Mouse (Mus musculus) limb, embryonic 12.5 days (tissue): ENCODE results near the gene Gnptg. TPM values are rescaled to one million over a fixed set of nuclear protein-coding genes. Genes with fewer than 3 reads are reported as not detected.

ENCODE experiments used
- ATAC-seq: fragments of 200-750 bp; cut with Nextera tagmentation; 2 replicates; pipeline ENCODE4 v1.8.0; 2017; ENCODE audit warnings: low read depth, moderate TSS enrichment; ENCODE audit not compliant: insufficient number of reproducible peaks, insufficient read depth, low FRiP score, low TSS enrichment
- H3K27ac ChIP-seq: fragments of 300-500 bp; sonication (generic); 2 replicates; pipeline ENCODE4 v1.5.1; 2016; ENCODE audit warnings: mild to moderate bottlenecking, moderate library complexity
- H3K27me3 ChIP-seq: fragments of 300-500 bp; sonication (generic); 2 replicates; pipeline ENCODE4 v1.6.1; 2016; ENCODE audit warnings: mild to moderate bottlenecking, moderate library complexity
- H3K36me3 ChIP-seq: fragments of 300-500 bp; sonication (generic); 2 replicates; pipeline ENCODE4 v1.6.1; 2016; ENCODE audit warnings: mild to moderate bottlenecking, moderate library complexity
- H3K4me1 ChIP-seq: fragments of 300-500 bp; sonication (generic); replicated peaks from 2 replicates; pipeline ENCODE4 v1.6.1; 2016
- H3K4me2 ChIP-seq: fragments of 300-500 bp; sonication (generic); 2 replicates; pipeline ENCODE4 v1.6.1; 2016; ENCODE audit warnings: mild to moderate bottlenecking, moderate library complexity
- H3K4me3 ChIP-seq: fragments of 300-500 bp; sonication (generic); replicated peaks from 2 replicates; pipeline ENCODE4 v1.5.1; 2016; ENCODE audit warnings: mild to moderate bottlenecking
- H3K9ac ChIP-seq: fragments of 300-500 bp; sonication (generic); replicated peaks from 2 replicates; pipeline ENCODE4 v1.6.1; 2016; ENCODE audit warnings: mild to moderate bottlenecking, moderate library complexity
- H3K9me3 ChIP-seq: fragments of 300-500 bp; sonication (generic); 2 replicates; pipeline ENCODE4 v1.6.1; 2016; ENCODE audit warnings: mild to moderate bottlenecking, moderate library complexity
- WGBS: fragments of 180-500 bp; shearing (Covaris S2); methylation state at CpG from one replicate; pipeline ENCODE4 v1.1.7; 2016; 5-methylcytosine and 5-hydroxymethylcytosine counted together
- polyA plus RNA-seq: library from polyadenylated mRNA; unstranded; fragments of >200 nt; fragmentation: Nextera tagmentation; extraction: Ambion mirVana; gene quantifications from 2 replicates; pipeline ENCODE4 v1.2.1, GENCODE M21; 2016

The Gnptg gene
- polyA plus RNA-seq, 1 experiment from 2014 or later = 30.4 TPM

DNA sequence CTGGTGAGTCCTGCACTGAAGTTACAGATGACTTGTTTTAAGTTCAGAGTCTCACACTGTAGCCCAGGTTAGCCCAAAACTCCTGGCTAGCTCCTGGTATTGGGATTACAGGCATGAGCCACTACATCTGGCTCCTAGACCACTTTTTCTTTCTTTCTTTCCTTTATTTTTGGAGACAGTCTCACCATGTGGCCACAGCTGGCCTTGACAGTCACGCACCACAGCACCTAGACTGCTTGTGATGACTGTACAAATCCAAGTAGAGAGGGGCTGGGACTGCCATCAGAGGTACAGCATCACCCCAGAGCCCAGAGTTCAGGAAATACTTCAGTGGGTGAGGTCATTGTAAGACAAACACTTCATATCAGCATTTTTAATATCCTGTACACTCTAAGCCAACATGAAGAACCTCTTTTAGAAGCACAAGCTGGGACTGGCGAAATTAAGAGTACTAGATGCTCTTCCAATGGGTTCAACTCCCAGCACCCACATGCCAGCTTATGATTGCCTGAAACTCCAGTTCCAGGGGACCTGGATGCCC is 30.9 kb upstream of the Gnptg start:
- no peak overlapping the region for H3K27ac ChIP-seq
- H3K4me3 ChIP-seq = peak overlapping the region; percentile 97
- H3K9me3 ChIP-seq = no peaks in the 10 kb centered on the region
- H3K27me3 ChIP-seq = no peaks in the 10 kb centered on the region
- peak overlapping the region; percentile 97 for H3K4me2 ChIP-seq
- H3K9ac ChIP-seq = peak overlapping the region; percentile 98
- peaks cover 28% of the 10 kb centered on the region for H3K4me1 ChIP-seq
- H3K36me3 ChIP-seq = peaks cover 51% of the 10 kb centered on the region
- no peak for ATAC-seq
- WGBS = 84% methylated on average over 2 of the region's 2 CpGs

DNA sequence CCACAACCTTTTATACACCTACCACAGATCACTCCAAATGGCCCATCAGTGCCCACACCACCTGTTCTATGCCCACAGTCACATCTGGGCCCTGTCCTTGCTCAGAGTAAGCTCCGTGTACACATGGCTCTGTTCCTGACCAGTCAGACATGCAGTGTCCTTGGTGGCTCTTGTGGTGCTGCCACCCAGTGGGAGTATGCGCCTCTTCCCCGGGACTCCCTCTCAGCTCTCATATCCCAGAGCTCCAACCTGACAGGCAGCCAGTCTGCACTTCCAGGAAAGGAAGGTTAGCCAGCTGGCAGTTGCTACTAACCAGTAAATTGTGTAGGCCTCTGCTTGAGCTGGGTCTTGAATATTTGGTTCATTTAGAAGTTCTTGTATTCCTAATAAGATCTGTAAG is 24.5 kb upstream of the Gnptg start:
- H3K9ac ChIP-seq = no peak overlapping the region
- H3K27me3 ChIP-seq = no peaks in the 10 kb centered on the region
- no peak overlapping the region for H3K27ac ChIP-seq
- H3K4me1 ChIP-seq = no peaks in the 10 kb centered on the region
- H3K4me3 ChIP-seq = no peak overlapping the region
- no peak overlapping the region for H3K4me2 ChIP-seq
- peaks cover 81% of the 10 kb centered on the region for H3K36me3 ChIP-seq
- 83% methylated on average over 3 of the region's 3 CpGs for WGBS
- no peaks in the 10 kb centered on the region for H3K9me3 ChIP-seq
- ATAC-seq = no peak

GRCm38 (mm10) chr17:25257804-25258261 is 17.9 kb upstream of the Gnptg start:
- no peak overlapping the region for H3K4me2 ChIP-seq
- peaks cover 45% of the 10 kb centered on the region for H3K27me3 ChIP-seq
- H3K9me3 ChIP-seq = no peaks in the 10 kb centered on the region
- no peak for ATAC-seq
- H3K4me1 ChIP-seq = peaks cover 24% of the 10 kb centered on the region
- 0 out of 2 replicates have a peak overlapping the region, but pooled peaks have one; percentile 7 for H3K27ac ChIP-seq
- no peak overlapping the region for H3K9ac ChIP-seq
- H3K36me3 ChIP-seq = peaks cover 27% of the 10 kb centered on the region
- 55% methylated on average over 6 of the region's 6 CpGs for WGBS
- no peak overlapping the region for H3K4me3 ChIP-seq

DNA sequence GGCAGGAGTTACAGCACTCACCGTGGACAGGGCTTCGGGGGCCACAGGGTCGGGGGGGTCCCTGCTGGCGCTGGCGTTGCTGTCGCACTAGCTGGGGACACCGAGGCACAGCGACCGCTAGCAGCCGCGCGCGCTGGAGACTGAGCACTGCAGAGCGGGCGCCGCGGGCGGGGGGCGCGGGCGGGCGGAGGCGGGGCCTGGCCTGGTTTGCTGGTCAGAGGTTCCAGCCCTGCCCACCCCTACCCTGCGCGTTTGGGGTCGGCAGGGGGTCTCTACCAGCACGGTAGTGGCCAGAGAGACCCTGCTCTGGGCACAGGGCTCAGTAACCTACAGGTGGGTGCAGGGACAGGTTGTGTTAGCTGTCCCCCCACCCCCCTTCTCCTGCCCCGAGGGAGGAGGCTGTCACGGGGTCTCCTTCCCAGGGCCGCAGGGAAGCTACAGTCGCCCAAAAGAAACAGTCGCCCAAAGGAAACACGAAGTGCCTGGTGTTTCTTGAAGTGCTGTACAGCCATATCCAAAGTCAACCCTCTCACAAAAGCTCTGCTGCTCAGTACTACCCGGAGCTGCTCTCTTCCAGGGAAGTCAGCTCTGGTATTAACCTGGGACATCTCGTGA is 16.3 kb upstream of the Gnptg start, which contains the start of gene Baiap3:
Gene Baiap3 (minus strand): TSS at position 225 of the 615 bp plus-strand sequence.
- H3K9ac ChIP-seq = peak within 1 kb of the TSS; percentile 53
- peaks cover 21% of the 10 kb centered on the region for H3K36me3 ChIP-seq
- peaks cover 24% of the 10 kb centered on the region for H3K4me1 ChIP-seq
- peak; percentile 39 for ATAC-seq
- H3K27me3 ChIP-seq = peaks cover 61% of the 10 kb centered on the region
- H3K27ac ChIP-seq = no peak within 1 kb of the TSS
- peak within 1 kb of the TSS; percentile 40 for H3K4me3 ChIP-seq
- peak within 1 kb of the TSS; percentile 72 for H3K4me2 ChIP-seq
- H3K9me3 ChIP-seq = no peaks in the 10 kb centered on the region
- 5% methylated on average over 31 of the region's 35 CpGs for WGBS

DNA sequence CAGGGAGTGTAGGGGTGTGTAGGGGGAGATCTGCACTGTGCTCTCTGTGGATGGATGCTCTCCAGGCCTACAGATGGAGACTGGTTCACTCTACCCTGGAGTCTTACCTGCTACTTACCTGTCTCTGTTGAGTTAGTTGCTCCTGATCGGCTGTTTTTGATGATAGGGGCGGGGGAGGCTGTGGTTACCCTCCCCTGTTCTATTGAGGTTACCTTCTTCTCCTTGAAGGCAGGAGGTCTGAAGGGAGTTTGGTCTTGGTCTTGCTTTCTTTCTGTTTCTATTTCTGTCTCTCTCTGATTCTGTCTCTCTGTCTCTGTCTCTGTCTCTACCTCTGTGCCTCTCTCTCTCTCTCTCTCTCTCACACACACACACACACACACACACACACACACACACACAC is 15.2 kb upstream of the Gnptg start:
- 81% methylated on average over 2 of the region's 2 CpGs for WGBS
- H3K4me3 ChIP-seq = peak overlapping the region; percentile 40; the same call in 1 of the 2 replicates
- ATAC-seq = no peak
- 0 out of 2 replicates have a peak overlapping the region, but pooled peaks have one; percentile 72 for H3K4me2 ChIP-seq
- H3K36me3 ChIP-seq = peaks cover 18% of the 10 kb centered on the region
- H3K9me3 ChIP-seq = no peaks in the 10 kb centered on the region
- H3K27ac ChIP-seq = no peak overlapping the region
- H3K4me1 ChIP-seq = peaks cover 24% of the 10 kb centered on the region
- H3K27me3 ChIP-seq = peaks cover 72% of the 10 kb centered on the region
- no peak overlapping the region for H3K9ac ChIP-seq

DNA sequence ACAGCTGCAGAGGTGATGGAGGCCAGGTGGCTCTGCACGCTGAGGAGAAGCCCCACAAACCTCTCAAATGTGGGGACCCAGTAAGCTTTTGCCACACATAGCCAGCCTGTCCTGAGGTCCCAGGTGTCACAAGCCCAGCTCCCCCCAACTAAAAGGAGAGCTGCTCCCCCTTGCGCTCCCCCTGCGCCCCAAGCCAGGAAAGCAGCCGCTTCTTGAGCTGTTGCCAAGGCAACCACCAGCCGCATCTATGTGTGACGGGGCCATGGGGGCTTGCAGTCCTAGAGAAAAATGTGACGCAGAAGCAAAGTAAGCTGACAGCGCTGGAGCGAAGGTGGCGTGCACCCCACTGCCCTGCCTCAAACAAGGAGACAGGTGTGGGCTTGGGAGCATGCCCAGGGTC is 13.8 kb upstream of the Gnptg start:
- Histone ChIP-seq H3K9ac (0 out of 2 replicates have a peak overlapping the region, but pooled peaks have one; percentile 31), H3K9me3 (no peaks in the 10 kb centered on the region), H3K4me1 (peaks cover 24% of the 10 kb centered on the region), H3K27ac (no peak overlapping the region), H3K4me3 (no peak overlapping the region), H3K36me3 (peaks cover 5% of the 10 kb centered on the region), H3K4me2 (no peak overlapping the region), H3K27me3 (peaks cover 74% of the 10 kb centered on the region)
- 39% methylated on average over 10 of the region's 10 CpGs for WGBS
- ATAC-seq = no peak

DNA sequence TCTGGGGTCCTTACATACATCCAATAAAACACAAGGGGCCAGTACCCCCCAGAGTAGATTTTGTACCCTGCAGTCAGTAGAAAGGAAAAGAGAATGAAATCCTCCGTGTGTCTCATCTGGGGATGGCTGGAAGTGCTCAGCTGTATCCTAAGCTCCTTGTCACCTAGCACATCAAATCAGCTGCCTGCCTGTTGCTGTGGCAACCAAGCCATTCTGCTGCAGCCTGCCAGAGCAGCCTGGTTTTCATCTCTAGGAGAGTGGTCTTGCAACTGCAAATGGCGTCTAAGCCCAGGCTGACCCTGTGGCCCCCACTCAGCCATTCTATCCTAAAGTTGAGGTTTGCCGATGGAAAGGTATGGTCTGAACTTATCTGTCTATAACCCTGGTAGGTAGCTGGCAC is 12.7 kb upstream of the Gnptg start:
- H3K4me1 ChIP-seq = peaks cover 20% of the 10 kb centered on the region
- WGBS = 41% methylated on average over 3 of the region's 3 CpGs
- no peak overlapping the region for H3K4me2 ChIP-seq

DNA sequence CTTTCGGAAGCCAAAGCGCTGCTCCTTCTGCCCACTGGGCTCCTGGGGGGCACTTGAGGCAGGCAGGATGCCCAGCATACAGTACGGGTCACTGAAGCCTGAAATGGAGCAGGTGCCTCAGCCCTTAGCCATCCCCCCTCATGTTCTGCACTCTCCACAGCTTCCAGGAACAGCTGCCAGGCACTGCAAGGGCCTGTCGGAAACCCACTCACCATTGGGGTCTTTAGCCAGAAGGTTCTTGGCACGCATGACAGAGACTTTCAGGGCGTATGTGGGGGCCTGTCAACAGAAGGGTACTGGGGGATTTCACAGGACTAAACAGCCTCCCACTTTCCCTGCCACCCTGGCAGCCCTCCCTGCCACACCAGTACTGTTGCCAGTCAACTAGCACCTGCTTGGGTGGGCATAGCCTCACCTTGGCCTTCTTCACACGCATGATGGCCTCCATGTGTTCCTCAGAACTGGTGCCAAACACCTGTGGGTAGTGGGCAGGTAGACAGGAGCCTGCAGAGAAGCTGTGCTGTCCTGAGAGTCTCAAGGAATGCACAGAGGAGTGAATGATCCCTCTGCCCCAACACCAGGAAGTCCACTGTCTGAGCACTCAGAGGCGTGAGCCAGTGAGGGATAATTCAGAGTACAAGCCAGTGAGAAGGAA is 10.4 kb upstream of the Gnptg start:
- Histone ChIP-seq H3K4me1 (peaks cover 8% of the 10 kb centered on the region), H3K4me3 (no peak overlapping the region), H3K4me2 (no peak overlapping the region), H3K27me3 (peaks cover 56% of the 10 kb centered on the region), H3K9me3 (no peaks in the 10 kb centered on the region), H3K9ac (0 out of 2 replicates have a peak overlapping the region, but pooled peaks have one; percentile 18), H3K36me3 (peaks cover 6% of the 10 kb centered on the region; the same call in 1 of the 2 replicates), H3K27ac (no peak overlapping the region)
- ATAC-seq = no peak
- WGBS = 80% methylated on average over 8 of the region's 8 CpGs

More for the DNA sequence above, 12.7 kb upstream of the Gnptg start:
- Histone ChIP-seq H3K27me3 (peaks cover 77% of the 10 kb centered on the region), H3K9ac (no peak overlapping the region), H3K27ac (no peak overlapping the region), H3K4me3 (no peak overlapping the region), H3K9me3 (no peaks in the 10 kb centered on the region), H3K36me3 (no peaks in the 10 kb centered on the region)
- ATAC-seq = no peak

DNA sequence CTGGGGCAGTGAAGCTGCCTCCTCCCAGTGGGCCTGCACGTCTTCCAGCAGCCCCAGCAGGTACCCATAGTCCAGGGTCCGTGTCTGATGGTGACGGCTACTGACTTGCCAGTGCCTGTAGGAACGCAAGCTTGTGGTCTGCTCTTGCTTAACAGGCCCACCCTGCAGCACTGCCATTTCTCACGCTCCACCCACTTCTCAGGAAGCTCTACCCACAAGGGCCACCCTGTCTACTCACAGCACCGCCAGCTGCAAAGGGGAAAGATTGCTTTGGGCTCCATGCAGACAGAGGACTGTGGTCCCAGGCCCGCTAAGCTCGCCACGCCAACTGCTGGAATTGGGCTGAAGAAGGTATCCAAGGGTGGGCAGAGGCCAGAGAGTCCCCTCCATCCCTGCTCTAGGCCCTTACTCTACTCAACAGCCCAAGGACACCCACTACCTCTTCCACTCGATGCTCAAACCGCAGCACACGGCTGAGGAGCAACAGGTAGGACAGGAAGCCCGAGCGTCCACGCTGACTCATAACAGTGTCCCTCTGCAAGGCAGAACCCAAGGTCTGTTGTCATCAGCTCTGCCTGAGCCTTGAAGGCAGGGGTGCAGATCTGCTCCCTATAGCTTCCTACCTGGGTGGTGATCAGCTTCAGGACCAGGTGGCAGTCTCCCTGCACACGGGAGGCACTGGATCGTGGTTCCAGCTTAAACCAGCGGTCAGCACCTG is 8.3 kb upstream of the Gnptg start:
- H3K4me3 ChIP-seq = no peak overlapping the region
- no peak for ATAC-seq
- H3K27me3 ChIP-seq = peaks cover 35% of the 10 kb centered on the region
- H3K36me3 ChIP-seq = peaks cover 26% of the 10 kb centered on the region
- H3K9ac ChIP-seq = no peak overlapping the region; the same call in 1 of the 2 replicates
- WGBS = 78% methylated on average over 18 of the region's 18 CpGs
- no peaks in the 10 kb centered on the region for H3K9me3 ChIP-seq
- no peak overlapping the region for H3K27ac ChIP-seq
- no peaks in the 10 kb centered on the region for H3K4me1 ChIP-seq
- no peak overlapping the region for H3K4me2 ChIP-seq

DNA sequence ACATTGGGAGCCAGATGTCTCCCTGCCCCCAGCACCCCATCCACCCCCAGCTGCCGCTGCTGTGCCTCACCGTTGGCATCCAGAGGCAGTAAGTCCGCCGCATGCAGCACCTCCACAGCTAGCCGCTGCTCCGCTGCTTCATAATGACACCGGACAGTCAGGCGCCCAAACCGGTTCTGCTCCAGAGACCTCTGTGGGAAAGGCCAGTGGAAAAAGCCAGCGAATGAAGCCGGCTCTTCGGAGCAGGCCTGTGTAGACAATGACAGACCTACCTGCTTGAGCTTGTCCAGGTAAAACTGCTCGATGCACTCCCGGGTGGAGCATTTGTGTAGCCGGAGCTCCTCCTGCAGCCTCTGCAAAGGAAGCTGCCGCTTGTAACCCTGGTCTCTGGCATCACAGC is 4.3 kb upstream of the Gnptg start:
- Histone ChIP-seq H3K4me3 (no peak overlapping the region), H3K27me3 (0 out of 2 replicates have a peak, but pooled peaks cover 3% of the 10 kb centered on the region), H3K9me3 (no peaks in the 10 kb centered on the region), H3K9ac (no peak overlapping the region), H3K36me3 (peaks cover 46% of the 10 kb centered on the region), H3K27ac (no peak overlapping the region), H3K4me2 (no peak overlapping the region; the same call in 1 of the 2 replicates), H3K4me1 (peaks cover 14% of the 10 kb centered on the region)
- no peak for ATAC-seq
- WGBS = 84% methylated on average over 16 of the region's 16 CpGs
